Mouse (Mus musculus): ENCODE data around the gene Rab7. TPM values are rescaled to one million over a fixed set of nuclear protein-coding genes. Genes with fewer than 3 reads are reported as not detected.

Rab7 gene
- polyA plus RNA-seq, 1 experiment from 2014 or later = 205 TPM

DNA sequence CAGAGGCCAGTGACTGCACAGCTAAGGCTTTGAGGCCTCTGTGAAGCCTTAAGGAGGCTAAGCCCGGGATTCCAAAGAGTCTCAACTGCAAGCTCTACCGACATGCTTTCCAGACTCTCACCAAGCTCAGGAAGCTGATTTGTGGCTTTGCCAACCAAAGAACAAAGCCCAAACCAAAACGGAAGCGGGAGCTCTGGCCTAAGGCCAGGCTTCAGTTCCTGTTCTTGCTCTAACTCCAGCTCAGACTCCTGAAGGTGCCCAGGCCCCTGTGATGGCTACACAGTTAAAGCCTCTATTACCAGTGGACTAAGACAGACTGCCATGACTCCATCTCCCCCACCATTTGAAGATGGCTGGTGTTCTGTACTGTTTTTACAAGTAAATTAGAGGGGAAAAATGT lies 20.0 kb upstream of the Rab7 start:
- no peak for DNase-seq (ENCODE audit: extremely low spot score, low spot score)
- Histone ChIP-seq H3K4me3 (no peak overlapping the region), H3K27me3 (ENCODE audit: poor library complexity, severe bottlenecking) (no peaks in the 10 kb centered on the region; the same call in 1 of the 2 replicates), H3K27ac (no peak overlapping the region), H3K4me1 (no peaks in the 10 kb centered on the region), H3K9me3 (no peaks in the 10 kb centered on the region), H3K36me3 (replicated peaks) (no peaks in the 10 kb centered on the region)
- 77% methylated on average over 4 of the region's 4 CpGs for WGBS

DNA sequence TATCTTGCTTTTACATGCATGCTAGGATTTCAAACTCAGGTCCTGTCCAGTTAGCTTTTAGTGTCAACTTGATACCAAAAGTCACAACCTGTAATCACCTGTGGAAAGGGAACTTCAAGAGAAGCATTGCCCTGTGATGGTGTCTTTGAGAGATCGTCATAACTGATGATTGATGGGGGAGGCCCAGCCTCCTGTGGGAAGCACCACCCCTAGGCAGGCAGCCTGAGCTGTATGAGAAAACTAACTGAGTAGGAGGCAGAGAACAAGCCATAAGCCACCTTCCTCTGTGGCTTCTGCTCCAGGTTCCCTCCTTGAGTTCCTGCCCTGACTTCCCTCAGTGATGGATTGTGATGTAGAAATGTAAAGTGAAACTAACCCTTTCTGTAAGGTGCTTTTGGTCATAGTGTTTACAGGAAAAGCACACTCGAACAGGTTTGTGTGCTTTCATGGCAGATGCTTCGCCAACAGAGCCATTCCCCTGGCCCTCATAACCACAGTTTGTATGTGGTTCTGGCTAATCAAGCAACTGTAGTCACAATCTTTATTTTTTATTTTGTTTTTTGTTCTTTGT lies 19.1 kb upstream of the Rab7 start:
- H3K4me3 ChIP-seq = no peak overlapping the region
- WGBS = 90% methylated on average over 3 of the region's 3 CpGs
- DNase-seq (ENCODE audit: extremely low spot score, low spot score) = no peak
- no peaks in the 10 kb centered on the region for H3K9me3 ChIP-seq
- no peak overlapping the region for H3K27ac ChIP-seq
- no peaks in the 10 kb centered on the region; the same call in 1 of the 2 replicates for H3K27me3 ChIP-seq (ENCODE audit: poor library complexity, severe bottlenecking)
- H3K36me3 ChIP-seq (replicated peaks) = no peaks in the 10 kb centered on the region
- H3K4me1 ChIP-seq = no peaks in the 10 kb centered on the region

DNA sequence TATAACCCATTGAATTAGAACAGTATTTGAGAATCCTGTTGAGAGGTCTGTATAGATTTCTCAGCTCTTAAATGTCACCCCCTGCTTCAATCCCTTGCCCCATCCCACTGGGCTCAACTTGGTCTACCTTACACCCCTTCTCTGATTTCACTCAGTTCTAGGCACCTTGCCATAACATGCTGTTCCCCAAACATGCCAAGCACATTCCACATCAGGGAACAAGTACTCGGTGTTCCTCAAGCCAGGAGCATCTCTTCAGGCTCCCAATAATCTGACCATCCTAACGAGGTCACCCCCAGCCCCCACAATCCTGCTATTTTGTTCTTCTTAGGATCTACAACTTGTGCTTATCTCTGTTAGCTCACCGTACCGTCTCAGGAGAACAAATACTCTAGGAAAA lies 17.3 kb upstream of the Rab7 start:
- H3K4me3 ChIP-seq = no peak overlapping the region
- H3K4me1 ChIP-seq = no peaks in the 10 kb centered on the region
- H3K9me3 ChIP-seq = no peaks in the 10 kb centered on the region
- no peaks in the 10 kb centered on the region for H3K36me3 ChIP-seq (replicated peaks)
- H3K27me3 ChIP-seq (ENCODE audit: poor library complexity, severe bottlenecking) = no peaks in the 10 kb centered on the region
- H3K27ac ChIP-seq = no peak overlapping the region
- no peak for DNase-seq (ENCODE audit: extremely low spot score, low spot score)
- 87% methylated on average over 4 of the region's 4 CpGs for WGBS

DNA sequence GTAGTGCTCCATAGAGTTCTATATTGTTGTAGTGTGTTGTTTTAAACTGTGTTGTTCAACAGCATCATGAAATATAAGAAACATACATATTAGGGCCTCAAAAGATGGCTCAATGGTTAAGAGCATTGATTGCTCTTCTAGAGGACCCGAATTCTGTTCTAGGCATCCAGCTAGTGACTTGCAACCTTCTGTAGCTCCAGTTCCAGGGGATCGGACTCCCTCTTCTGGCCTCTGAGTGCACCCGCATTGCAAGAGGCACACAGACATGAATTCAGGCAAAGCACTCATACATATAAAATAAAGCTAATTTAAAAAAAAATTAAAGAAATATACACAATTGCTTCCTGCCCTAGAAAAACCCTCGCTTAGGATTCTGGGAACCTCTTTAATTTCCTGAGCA lies 16.3 kb upstream of the Rab7 start:
- H3K4me3 ChIP-seq = no peak overlapping the region
- no peak for DNase-seq (ENCODE audit: extremely low spot score, low spot score)
- H3K27me3 ChIP-seq (ENCODE audit: poor library complexity, severe bottlenecking) = no peaks in the 10 kb centered on the region
- H3K27ac ChIP-seq = no peak overlapping the region
- 82% methylated on average over 4 of the region's 4 CpGs for WGBS
- no peaks in the 10 kb centered on the region for H3K36me3 ChIP-seq (replicated peaks)
- no peaks in the 10 kb centered on the region for H3K4me1 ChIP-seq
- no peaks in the 10 kb centered on the region for H3K9me3 ChIP-seq

DNA sequence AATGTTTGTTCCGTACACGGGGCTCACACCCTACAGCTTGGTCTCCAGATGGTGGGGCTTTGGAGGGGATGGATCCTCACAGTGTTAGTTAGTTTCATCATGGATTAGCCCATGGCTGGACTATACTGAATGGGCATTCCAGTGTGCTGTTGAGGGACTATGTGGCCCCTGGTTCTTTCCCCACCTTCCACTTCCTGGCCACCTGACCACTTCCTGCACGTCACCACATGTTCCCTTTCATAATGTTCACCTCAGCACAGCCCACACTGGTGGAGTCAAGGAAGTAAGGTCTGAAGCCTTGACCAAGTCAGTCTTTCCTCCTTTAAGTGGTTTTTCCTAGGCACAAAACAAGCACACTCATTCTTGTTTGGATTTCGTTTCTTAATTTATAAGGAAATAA lies 15.5 kb upstream of the Rab7 start:
- Histone ChIP-seq H3K4me1 (no peaks in the 10 kb centered on the region), H3K36me3 (replicated peaks) (no peaks in the 10 kb centered on the region), H3K27ac (no peak overlapping the region), H3K4me3 (no peak overlapping the region), H3K27me3 (ENCODE audit: poor library complexity, severe bottlenecking) (no peaks in the 10 kb centered on the region), H3K9me3 (no peaks in the 10 kb centered on the region)
- DNase-seq (ENCODE audit: extremely low spot score, low spot score) = no peak
- 92% methylated on average over 4 of the region's 4 CpGs for WGBS

DNA sequence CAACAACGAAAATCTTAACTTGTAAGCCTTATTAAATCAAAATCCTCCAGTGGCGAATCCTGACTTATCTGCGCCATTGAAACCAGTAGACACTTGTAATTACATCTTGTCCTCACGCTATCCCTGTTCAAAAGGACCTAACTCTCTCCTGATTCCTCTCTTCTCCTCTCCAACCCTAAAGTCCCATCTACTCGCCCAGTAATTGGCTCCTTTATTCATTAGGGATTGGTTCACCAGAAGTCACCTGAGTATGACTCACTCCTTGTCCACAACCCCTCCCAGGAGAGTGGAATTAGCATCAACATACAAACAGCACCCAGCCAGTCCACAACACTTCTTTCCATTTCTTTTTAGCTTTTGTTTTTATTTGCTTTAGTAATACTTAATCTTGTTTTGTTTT lies 14.8 kb upstream of the Rab7 start:
- Histone ChIP-seq H3K4me1 (no peaks in the 10 kb centered on the region), H3K27ac (no peak overlapping the region), H3K36me3 (replicated peaks) (no peaks in the 10 kb centered on the region), H3K4me3 (no peak overlapping the region), H3K27me3 (ENCODE audit: poor library complexity, severe bottlenecking) (no peaks in the 10 kb centered on the region), H3K9me3 (no peaks in the 10 kb centered on the region)
- no peak for DNase-seq (ENCODE audit: extremely low spot score, low spot score)
- WGBS = 81% methylated on average over 5 of the region's 5 CpGs

DNA sequence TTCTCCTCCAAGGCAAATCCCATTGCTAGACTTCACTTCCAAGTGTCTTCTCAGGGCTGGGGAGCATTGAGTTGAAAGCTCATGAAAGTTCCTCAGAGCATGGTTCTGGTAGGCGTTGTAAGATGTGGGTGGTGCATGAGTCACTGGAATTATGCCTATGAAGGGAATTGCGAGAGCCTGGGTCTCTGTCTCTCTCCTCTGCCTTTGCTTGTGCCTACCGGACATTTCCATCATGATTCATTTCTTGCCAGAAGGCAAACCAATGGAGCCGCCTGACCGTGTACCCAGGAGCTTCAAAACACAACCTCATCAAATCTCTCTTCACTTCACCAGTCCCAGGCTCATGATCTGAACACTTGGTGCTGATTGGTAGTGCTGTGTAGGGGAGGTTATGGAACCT lies 11.8 kb upstream of the Rab7 start:
- Histone ChIP-seq H3K4me1 (no peaks in the 10 kb centered on the region), H3K36me3 (replicated peaks) (no peaks in the 10 kb centered on the region), H3K9me3 (no peaks in the 10 kb centered on the region), H3K4me3 (no peak overlapping the region), H3K27me3 (ENCODE audit: poor library complexity, severe bottlenecking) (peaks cover 10% of the 10 kb centered on the region), H3K27ac (no peak overlapping the region)
- no peak for DNase-seq (ENCODE audit: extremely low spot score, low spot score)
- WGBS = 91% methylated on average over 5 of the region's 5 CpGs

DNA sequence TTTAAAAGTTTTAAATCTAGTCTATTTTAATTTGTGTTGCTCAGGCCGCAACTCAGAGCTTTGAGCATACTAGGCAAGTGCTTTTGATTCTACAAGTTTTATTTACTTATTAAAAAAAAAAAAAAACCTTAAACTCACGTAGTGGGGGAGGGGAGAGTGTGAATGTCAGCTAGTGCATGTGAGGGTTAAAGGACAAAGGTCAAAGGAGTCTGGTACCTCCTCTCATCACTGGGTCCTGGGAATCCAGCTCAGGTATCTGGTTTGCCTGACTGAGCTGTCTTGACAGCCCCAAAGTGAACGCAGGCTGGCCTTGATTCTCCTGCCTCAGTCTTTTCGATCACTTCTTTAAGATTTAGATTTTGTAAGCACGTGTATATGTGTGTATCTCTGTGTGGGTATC lies 10.6 kb upstream of the Rab7 start:
- Histone ChIP-seq H3K4me1 (no peaks in the 10 kb centered on the region), H3K9me3 (no peaks in the 10 kb centered on the region), H3K4me3 (no peak overlapping the region), H3K27me3 (ENCODE audit: poor library complexity, severe bottlenecking) (peaks cover 12% of the 10 kb centered on the region), H3K27ac (no peak overlapping the region), H3K36me3 (replicated peaks) (no peaks in the 10 kb centered on the region)
- no peak for DNase-seq (ENCODE audit: extremely low spot score, low spot score)
- WGBS = 78% methylated on average over 5 of the region's 5 CpGs

DNA sequence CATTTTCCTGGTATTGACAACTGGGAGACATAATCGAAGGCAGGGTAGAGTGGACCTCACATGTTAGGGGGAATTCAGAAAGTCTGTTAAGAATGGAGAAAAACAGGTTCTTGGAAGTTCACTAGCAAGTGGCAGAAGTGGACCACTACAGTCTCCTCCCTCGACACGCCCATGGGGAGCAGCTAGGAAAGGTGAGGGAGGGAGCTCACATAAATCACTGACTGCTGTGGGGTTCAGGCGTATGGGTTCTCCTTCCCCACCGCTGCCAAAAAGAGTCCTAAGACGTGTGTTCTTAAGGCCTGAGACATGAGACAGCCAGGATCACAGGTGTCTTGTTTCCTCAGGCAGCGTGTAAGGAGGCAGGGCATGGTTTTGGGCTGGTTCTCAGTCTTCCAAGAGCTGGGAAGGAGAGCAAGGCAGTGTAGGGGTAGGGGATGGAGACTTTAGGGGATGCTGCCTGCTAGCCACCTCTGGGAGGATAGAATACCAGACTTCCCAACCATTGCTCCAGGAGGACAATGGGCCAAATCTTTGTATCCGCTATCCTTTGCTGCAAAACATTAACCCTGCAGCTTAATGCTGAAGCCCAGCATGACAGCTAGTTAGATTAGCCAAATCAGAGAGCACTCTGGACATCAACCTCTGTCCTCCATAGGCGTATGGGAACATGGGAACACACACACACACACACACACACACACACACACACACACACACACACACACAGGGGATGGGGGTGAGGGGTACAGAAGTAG lies 9.2 kb upstream of the Rab7 start:
- no peaks in the 10 kb centered on the region for H3K36me3 ChIP-seq (replicated peaks)
- H3K9me3 ChIP-seq = no peaks in the 10 kb centered on the region
- DNase-seq (ENCODE audit: extremely low spot score, low spot score) = no peak
- H3K27ac ChIP-seq = no peak overlapping the region
- H3K4me1 ChIP-seq = no peaks in the 10 kb centered on the region
- WGBS = 65% methylated on average over 9 of the region's 9 CpGs
- H3K4me3 ChIP-seq = no peak overlapping the region
- H3K27me3 ChIP-seq (ENCODE audit: poor library complexity, severe bottlenecking) = peaks cover 16% of the 10 kb centered on the region

DNA sequence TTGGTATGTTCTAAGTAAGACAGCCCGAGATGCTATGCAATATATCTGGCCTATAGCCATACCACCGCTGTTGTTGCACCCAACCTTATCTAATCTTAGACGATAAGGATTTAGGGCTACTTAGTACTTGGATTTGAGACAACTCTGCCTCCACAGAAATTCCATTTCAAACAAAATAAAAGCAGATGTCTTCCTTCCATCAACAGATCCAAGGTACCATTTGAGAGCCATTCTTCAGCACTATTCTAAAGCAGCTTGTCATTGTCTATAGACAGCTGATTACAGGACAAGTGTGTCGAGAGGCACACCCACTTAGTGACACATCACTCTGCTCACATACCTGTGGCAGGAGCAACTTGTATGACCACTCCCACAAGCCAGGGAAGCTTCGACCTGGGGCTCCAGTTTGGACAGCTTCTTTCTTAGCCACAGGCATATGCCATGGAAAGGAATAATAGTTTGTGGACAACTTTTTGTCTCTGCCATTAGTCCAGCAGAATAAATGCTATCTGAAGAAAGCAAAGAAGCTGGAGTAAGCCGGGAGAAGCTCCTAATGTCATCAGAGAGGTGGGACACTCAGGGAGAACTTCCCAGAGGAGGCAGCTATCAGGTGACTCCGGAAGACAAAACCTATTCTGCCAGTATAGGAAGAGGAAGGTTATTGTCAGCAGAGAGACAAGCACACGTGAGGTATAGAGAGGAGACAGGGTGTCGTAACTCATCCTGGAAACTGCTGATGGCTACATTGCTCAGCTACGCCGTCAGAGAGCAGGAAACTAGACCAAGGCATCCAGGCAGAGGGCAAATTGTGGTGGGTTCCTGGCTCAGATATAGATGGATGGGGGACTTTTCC lies 8.4 kb upstream of the Rab7 start:
- no peaks in the 10 kb centered on the region for H3K36me3 ChIP-seq (replicated peaks)
- no peaks in the 10 kb centered on the region for H3K4me1 ChIP-seq
- no peak overlapping the region for H3K4me3 ChIP-seq
- peaks cover 19% of the 10 kb centered on the region for H3K27me3 ChIP-seq (ENCODE audit: poor library complexity, severe bottlenecking)
- H3K27ac ChIP-seq = no peak overlapping the region
- no peak for DNase-seq (ENCODE audit: extremely low spot score, low spot score)
- H3K9me3 ChIP-seq = no peaks in the 10 kb centered on the region
- WGBS = 79% methylated on average over 11 of the region's 11 CpGs

DNA sequence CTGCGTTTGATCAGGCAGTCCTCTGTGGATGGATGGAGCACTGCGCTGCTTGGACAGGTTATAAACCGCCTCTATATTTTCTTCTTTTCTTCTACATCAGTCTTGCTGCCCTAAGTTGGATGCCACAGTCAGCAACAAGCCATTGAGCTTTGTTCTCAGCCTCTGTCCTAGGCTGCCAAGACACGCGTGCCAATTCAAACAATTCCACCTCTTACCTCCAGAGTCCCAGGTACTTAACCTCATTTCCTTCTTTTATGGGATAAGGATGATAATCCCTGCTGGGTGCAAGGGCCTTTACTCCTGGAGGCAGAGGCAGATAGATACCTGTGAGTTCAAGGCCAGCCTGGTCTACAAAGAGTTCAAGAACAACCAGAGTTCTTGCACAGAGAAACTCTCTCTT lies 6.1 kb upstream of the Rab7 start:
- Histone ChIP-seq H3K27me3 (ENCODE audit: poor library complexity, severe bottlenecking) (peaks cover 37% of the 10 kb centered on the region), H3K4me1 (no peaks in the 10 kb centered on the region), H3K36me3 (replicated peaks) (no peaks in the 10 kb centered on the region), H3K4me3 (no peak overlapping the region), H3K27ac (no peak overlapping the region), H3K9me3 (no peaks in the 10 kb centered on the region)
- no peak for DNase-seq (ENCODE audit: extremely low spot score, low spot score)
- 86% methylated on average over 5 of the region's 5 CpGs for WGBS

DNA sequence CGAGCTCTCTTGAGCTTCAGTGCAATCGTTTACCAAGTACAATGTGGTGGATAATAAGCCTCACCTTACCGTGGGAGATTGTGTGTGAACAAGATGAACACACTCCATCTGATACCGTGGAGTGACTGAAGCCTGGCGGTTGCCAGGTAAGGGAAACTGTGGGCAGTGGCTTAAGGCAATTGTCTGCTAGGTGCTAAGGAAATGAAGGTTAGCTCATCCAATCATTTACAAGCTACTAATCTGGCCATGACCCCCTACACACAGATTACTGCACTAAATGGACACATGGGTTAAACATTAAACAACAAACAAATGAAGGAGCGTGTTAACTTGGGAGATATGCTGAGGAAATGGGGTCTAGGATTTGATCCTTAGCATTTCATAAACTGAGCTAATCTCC lies 3.9 kb upstream of the Rab7 start:
- no peak overlapping the region for H3K27ac ChIP-seq
- DNase-seq (ENCODE audit: extremely low spot score, low spot score) = no peak
- H3K36me3 ChIP-seq (replicated peaks) = no peaks in the 10 kb centered on the region
- no peak overlapping the region for H3K4me3 ChIP-seq
- H3K27me3 ChIP-seq (ENCODE audit: poor library complexity, severe bottlenecking) = peaks cover 37% of the 10 kb centered on the region
- no peaks in the 10 kb centered on the region for H3K9me3 ChIP-seq
- H3K4me1 ChIP-seq = peaks cover 10% of the 10 kb centered on the region
- WGBS = 84% methylated on average over 6 of the region's 6 CpGs

DNA sequence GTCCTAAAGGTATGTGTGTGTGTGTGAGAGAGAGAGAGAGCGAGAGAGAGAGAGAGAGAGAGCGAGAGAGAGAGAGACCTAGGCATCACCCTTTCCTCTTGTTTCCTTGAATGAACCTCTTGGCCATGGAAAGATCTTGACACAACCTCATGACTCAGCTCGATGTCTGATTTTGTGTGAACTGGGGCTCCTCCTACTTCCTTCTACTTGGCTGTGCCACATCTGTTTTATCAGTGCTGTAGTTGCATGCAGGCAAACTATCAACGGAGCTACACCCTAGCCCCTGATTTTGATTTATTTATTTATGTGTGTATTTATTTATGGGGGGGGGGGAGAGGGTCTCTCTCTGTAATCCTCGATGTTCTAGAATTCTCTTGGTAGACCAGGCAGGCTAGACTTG lies 2.8 kb upstream of the Rab7 start:
- WGBS = 85% methylated on average over 5 of the region's 5 CpGs
- H3K4me3 ChIP-seq = no peak overlapping the region
- no peaks in the 10 kb centered on the region for H3K9me3 ChIP-seq
- H3K27ac ChIP-seq = no peak overlapping the region
- H3K27me3 ChIP-seq (ENCODE audit: poor library complexity, severe bottlenecking) = peaks cover 36% of the 10 kb centered on the region
- no peaks in the 10 kb centered on the region for H3K36me3 ChIP-seq (replicated peaks)
- peaks cover 21% of the 10 kb centered on the region for H3K4me1 ChIP-seq
- no peak for DNase-seq (ENCODE audit: extremely low spot score, low spot score)

Measured in forebrain, embryonic 10.5 days (tissue).